Comparison of ENCODE assay signal across 8 mouse cellular contexts in genomic region chr2:11172831-11173414, GRCm38 (mm10). TPM values are rescaled to one million over a fixed set of nuclear protein-coding genes. Genes with fewer than 3 reads are reported as not detected.
DNase-seq lines count a peak whose midpoint lies in the region; ATAC-seq and TF ChIP-seq lines count a peak whose summit lies in the region.

No protein-coding gene starts in this region.

- no peak overlapping the region; the same call in 1 of the 2 replicates for H3K9ac ChIP-seq in neural tube, embryonic 11.5 days (ENCODE audit: low read length)
- no peak overlapping the region for H3K9ac ChIP-seq in hindbrain, embryonic 15.5 days
- H3K9ac ChIP-seq in liver, embryonic 16.5 days (ENCODE audit: low read depth, low read length): no peak overlapping the region
- no peak overlapping the region for H3K9ac ChIP-seq in stomach, postnatal 0 days (ENCODE audit: low read length)

- H3K27me3 ChIP-seq in cerebellum, adult 2 months (ENCODE audit: control insufficient read depth, insufficient read depth, low read length): peaks cover 2% of the 10 kb centered on the region; the same call in 1 of the 2 replicates
- no peaks in the 10 kb centered on the region for H3K27me3 ChIP-seq in neural tube, embryonic 11.5 days (ENCODE audit: control insufficient read depth, insufficient read depth, low read length)
- peaks cover 5% of the 10 kb centered on the region; the same call in 1 of the 2 replicates for H3K27me3 ChIP-seq in hindbrain, embryonic 15.5 days
- peaks cover 4% of the 10 kb centered on the region; the same call in 1 of the 2 replicates for H3K27me3 ChIP-seq in liver, embryonic 16.5 days (ENCODE audit: control insufficient read depth, insufficient read depth, low read depth, low read length)
- H3K27me3 ChIP-seq in stomach, postnatal 0 days (ENCODE audit: control insufficient read depth, insufficient read depth, low read length): no peaks in the 10 kb centered on the region

- peak; percentile 45; the same call in 1 of the 2 replicates for ATAC-seq in neural tube, embryonic 11.5 days (ENCODE audit: insufficient read depth, low FRiP score, low TSS enrichment)
- ATAC-seq in hindbrain, embryonic 15.5 days (ENCODE audit: low FRiP score, low read depth): 0 out of 2 replicates have a peak, but pooled peaks have one; percentile 42
- no peak for ATAC-seq in liver, embryonic 16.5 days (ENCODE audit: low read depth)
- no peak for ATAC-seq in stomach, postnatal 0 days (ENCODE audit: low FRiP score, low TSS enrichment)

- no peak for TF ChIP-seq EP300 in stomach, postnatal 0 days (optimal IDR thresholded peaks at IDR 0.05)

- peak overlapping the region; percentile 74 for H3K4me2 ChIP-seq in neural tube, embryonic 11.5 days (ENCODE audit: low read depth)
- H3K4me2 ChIP-seq in hindbrain, embryonic 15.5 days: peak overlapping the region; percentile 71
- peak overlapping the region; percentile 56; the same call in 1 of the 2 replicates for H3K4me2 ChIP-seq in liver, embryonic 16.5 days (ENCODE audit: low read depth, low read length)
- peak overlapping the region; percentile 68; the same call in 1 of the 2 replicates for H3K4me2 ChIP-seq in stomach, postnatal 0 days (replicated peaks; ENCODE audit: low read depth)

- no peak for TF ChIP-seq POLR2A in cerebellum, adult 2 months (IDR thresholded peaks at IDR 0.05; ENCODE audit: borderline replicate concordance, insufficient read depth, low read length)

- 10% methylated on average over 9 of the region's 9 CpGs for WGBS in cerebellum, adult 2 months
- WGBS in neural tube, embryonic 11.5 days: 10% methylated on average over 9 of the region's 9 CpGs
- 6% methylated on average over 9 of the region's 9 CpGs for WGBS in hindbrain, embryonic 15.5 days
- WGBS in liver, embryonic 16.5 days (ENCODE audit: insufficient replicate concordance): 5% methylated on average over 9 of the region's 9 CpGs
- WGBS in stomach, postnatal 0 days: 19% methylated on average over 9 of the region's 9 CpGs

- peak; percentile 7 to 24 for DNase-seq in cerebellum, postnatal 10 days
- DNase-seq in cerebellum, adult 2 months: no peak
- DNase-seq in neural tube, embryonic 11.5 days (ENCODE audit: low spot score): no peak
- no peak for DNase-seq in neural tube, embryonic 10.5 days (ENCODE audit: extremely low spot score, low spot score)
- no peak for DNase-seq in stomach, postnatal 0 days (ENCODE audit: low spot score)
- DNase-seq in adrenal gland, adult 8-10 months: no peak

- H3K27ac ChIP-seq in cerebellum, adult 2 months (ENCODE audit: insufficient read depth, low read length): no peak overlapping the region
- H3K27ac ChIP-seq in neural tube, embryonic 11.5 days (ENCODE audit: low read depth, low read length): no peak overlapping the region
- H3K27ac ChIP-seq in hindbrain, embryonic 15.5 days (replicated peaks): peak overlapping the region; percentile 42; the same call in 1 of the 2 replicates
- no peak overlapping the region for H3K27ac ChIP-seq in liver, embryonic 16.5 days (ENCODE audit: low read length)
- H3K27ac ChIP-seq in stomach, postnatal 0 days (replicated peaks): no peak overlapping the region

- H3K9me3 ChIP-seq in neural tube, embryonic 11.5 days (ENCODE audit: control insufficient read depth, low read length): no peaks in the 10 kb centered on the region
- H3K9me3 ChIP-seq in hindbrain, embryonic 15.5 days: no peaks in the 10 kb centered on the region
- H3K9me3 ChIP-seq in liver, embryonic 16.5 days (replicated peaks; ENCODE audit: control insufficient read depth, low read length): no peaks in the 10 kb centered on the region
- H3K9me3 ChIP-seq in stomach, postnatal 0 days (ENCODE audit: control insufficient read depth, low read length): no peaks in the 10 kb centered on the region

- no peak overlapping the region for H3K4me3 ChIP-seq in cerebellum, adult 2 months (replicated peaks; ENCODE audit: insufficient read depth, low read depth, low read length)
- peak overlapping the region; percentile 44; the same call in 1 of the 2 replicates for H3K4me3 ChIP-seq in neural tube, embryonic 11.5 days (ENCODE audit: low read depth, low read length)
- H3K4me3 ChIP-seq in hindbrain, embryonic 15.5 days: peak overlapping the region; percentile 49
- H3K4me3 ChIP-seq in liver, embryonic 16.5 days (ENCODE audit: low read depth, low read length): peak overlapping the region; percentile 41
- H3K4me3 ChIP-seq in stomach, postnatal 0 days (ENCODE audit: low read depth, low read length): 0 out of 2 replicates have a peak overlapping the region, but pooled peaks have one; percentile 42

- TF ChIP-seq CTCF in cerebellum, adult 2 months (IDR thresholded peaks at IDR 0.05; ENCODE audit: borderline replicate concordance, insufficient read depth, low read depth, low read length): no peak
- no peak for TF ChIP-seq CTCF in stomach, postnatal 0 days (IDR thresholded peaks at IDR 0.05; ENCODE audit: low read depth)

- H3K4me1 ChIP-seq in cerebellum, adult 2 months (ENCODE audit: control insufficient read depth, insufficient read depth, low read length): no peaks in the 10 kb centered on the region
- H3K4me1 ChIP-seq in neural tube, embryonic 11.5 days (ENCODE audit: control insufficient read depth, insufficient read depth, low read length): peaks cover 2% of the 10 kb centered on the region
- peaks cover 13% of the 10 kb centered on the region; the same call in 1 of the 2 replicates for H3K4me1 ChIP-seq in hindbrain, embryonic 15.5 days (replicated peaks)
- no peaks in the 10 kb centered on the region for H3K4me1 ChIP-seq in liver, embryonic 16.5 days (ENCODE audit: control insufficient read depth, low read depth, low read length)
- H3K4me1 ChIP-seq in stomach, postnatal 0 days (replicated peaks; ENCODE audit: control insufficient read depth, insufficient read depth): 0 out of 2 replicates have a peak, but pooled peaks cover 3% of the 10 kb centered on the region

- no peaks in the 10 kb centered on the region for H3K36me3 ChIP-seq in neural tube, embryonic 11.5 days (ENCODE audit: control insufficient read depth, insufficient read depth, low read length)
- no peaks in the 10 kb centered on the region for H3K36me3 ChIP-seq in hindbrain, embryonic 15.5 days
- H3K36me3 ChIP-seq in liver, embryonic 16.5 days (ENCODE audit: control insufficient read depth, insufficient read depth): no peaks in the 10 kb centered on the region
- no peaks in the 10 kb centered on the region for H3K36me3 ChIP-seq in stomach, postnatal 0 days (ENCODE audit: control insufficient read depth, insufficient read depth, low read length)

RNA-seq across cellular contexts. Expression of gene Prkcq, which starts 1.0 kb away (rescaled TPM):
- polyA plus RNA-seq in cerebellum, adult 2 months (2012; rRNA removed): 9.0 and 10.0 TPM in 2 replicates
- 3.8 and 4.1 TPM in 2 replicates for polyA plus RNA-seq in neural tube, embryonic 11.5 days (2014; fragmentation: Nextera tagmentation; extraction: Ambion mirVana)
- 16.9 and 20.5 TPM in 2 replicates for polyA plus RNA-seq in hindbrain, embryonic 15.5 days (2015; fragmentation: Nextera tagmentation; extraction: Ambion mirVana)
- polyA plus RNA-seq in liver, embryonic 16.5 days (2015; fragmentation: Nextera tagmentation; extraction: Ambion mirVana): 2.4 and 2.9 TPM in 2 replicates
- polyA plus RNA-seq in stomach, postnatal 0 days (2015; fragmentation: Nextera tagmentation; extraction: Ambion mirVana): 0.91 and 1.2 TPM in 2 replicates
- total RNA-seq in adrenal gland, adult 8-10 months (2022): 1 to 10 TPM; 1.3 to 2.8 (median 2.3) TPM

Comparison
In these comparisons a context has a peak if more than half of its experiments do, and no peak if none do; other contexts are left out.
1. DNase-seq: peak in cerebellum, postnatal 10 days (2 of 2); none in cerebellum, adult 2 months (0 of 2), neural tube, embryonic 11.5 days (single experiment), neural tube, embryonic 10.5 days (single experiment), stomach, postnatal 0 days (single experiment) and adrenal gland, adult 8-10 months (single experiment).
2. ATAC-seq: peak in neural tube, embryonic 11.5 days (single experiment) and hindbrain, embryonic 15.5 days (single experiment); none in liver, embryonic 16.5 days (single experiment) and stomach, postnatal 0 days (single experiment).
3. Peak in every context shown above with its lines, with median percentiles within 50 percentile points of each other: H3K4me2 ChIP-seq.